Comparison of ENCODE assay signal across 9 mouse cellular contexts in the genomic region with DNA sequence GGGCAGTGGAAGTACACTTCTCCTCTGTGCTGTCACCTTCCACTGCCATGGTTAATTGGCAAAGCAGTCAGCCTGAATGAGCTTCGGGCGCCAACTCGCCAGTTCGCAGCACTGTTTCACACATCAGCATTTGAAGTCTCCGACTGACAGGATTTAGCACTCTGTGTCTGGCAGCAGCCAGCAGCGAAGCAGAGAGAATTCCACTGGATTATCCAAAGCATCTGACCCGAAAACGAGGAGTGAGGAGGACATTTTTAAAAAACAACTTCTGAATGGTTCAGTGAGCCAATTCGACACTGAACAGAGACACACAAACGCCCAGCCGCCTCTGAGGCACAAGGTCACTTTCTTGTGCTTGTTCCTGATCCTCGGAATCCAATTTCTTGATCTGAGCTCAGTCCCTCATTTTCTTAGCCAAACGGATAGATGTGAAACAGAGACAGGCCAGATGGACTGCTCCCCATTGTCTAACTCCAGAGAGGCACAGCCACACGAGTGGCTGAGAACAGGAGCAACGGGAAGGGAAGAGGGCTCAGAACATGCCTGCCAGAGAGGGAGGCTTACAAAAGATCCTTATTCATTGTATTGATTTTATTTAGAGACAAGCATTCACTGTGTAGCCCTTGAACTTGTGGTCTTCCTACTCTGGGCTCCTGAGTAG.
DNase-seq lines count a peak whose midpoint lies in the region; ATAC-seq and TF ChIP-seq lines count a peak whose summit lies in the region.
"Had no signal": no experiment of that assay in that cellular context is flagged by ENCODE, and none has a peak within 500 bp of the region (broad histone marks: within the 10 kb centered on the region; RNA-seq: fewer than 3 reads in every experiment).

No protein-coding gene starts in this region.

- no peak for TF ChIP-seq POLR2A in brain, embryonic 14.5 days (IDR thresholded peaks at IDR 0.05; ENCODE audit: borderline replicate concordance, extremely low read depth, insufficient read depth, insufficient read length, poor library complexity, severe bottlenecking)

- no peak overlapping the region for H3K27ac ChIP-seq in intestine, embryonic 16.5 days (ENCODE audit: low read length)
- H3K27ac ChIP-seq in intestine, postnatal 0 days (ENCODE audit: low read depth, low read length): no peak overlapping the region

- H3K4me2 ChIP-seq in intestine, embryonic 16.5 days (ENCODE audit: low read depth, low read length): no peak overlapping the region
- no peak overlapping the region for H3K4me2 ChIP-seq in intestine, postnatal 0 days (replicated peaks; ENCODE audit: low read depth)

- intact Hi-C loops in gastrocnemius, postnatal 14 days (cut with DNase I; ENCODE audit: low total_unique reads): no loop called here

- H3K9ac ChIP-seq in intestine, embryonic 16.5 days (ENCODE audit: low read depth, low read length): no peak overlapping the region
- H3K9ac ChIP-seq in intestine, postnatal 0 days (ENCODE audit: low read depth, low read length): no peak overlapping the region

- no peaks in the 10 kb centered on the region for H3K36me3 ChIP-seq in intestine, embryonic 16.5 days (ENCODE audit: control insufficient read depth, insufficient read depth, low read length)
- H3K36me3 ChIP-seq in intestine, postnatal 0 days (ENCODE audit: control insufficient read depth, insufficient read depth): no peaks in the 10 kb centered on the region

- H3K4me3 ChIP-seq in intestine, embryonic 16.5 days (ENCODE audit: low read length): no peak overlapping the region
- no peak overlapping the region for H3K4me3 ChIP-seq in intestine, postnatal 0 days (ENCODE audit: low read depth, low read length)

- ATAC-seq in intestine, embryonic 16.5 days: no peak
- no peak for ATAC-seq in intestine, postnatal 0 days

- 64% methylated on average over 15 of the region's 15 CpGs for WGBS in intestine, embryonic 16.5 days
- WGBS in intestine, postnatal 0 days: 83% methylated on average over 15 of the region's 15 CpGs

- H3K4me1 ChIP-seq in intestine, embryonic 16.5 days (ENCODE audit: control insufficient read depth, insufficient read depth, low read length): peaks cover 34% of the 10 kb centered on the region
- peaks cover 15% of the 10 kb centered on the region; the same call in 1 of the 2 replicates for H3K4me1 ChIP-seq in intestine, postnatal 0 days (replicated peaks; ENCODE audit: control insufficient read depth, insufficient read depth, low read length)

- H3K27me3 ChIP-seq in intestine, embryonic 16.5 days (replicated peaks; ENCODE audit: control insufficient read depth, insufficient read depth, low read length): no peaks in the 10 kb centered on the region
- H3K27me3 ChIP-seq in intestine, postnatal 0 days (replicated peaks; ENCODE audit: control insufficient read depth, insufficient read depth, low read length): no peaks in the 10 kb centered on the region
- H3K27me3 ChIP-seq: CH12.LX had no signal

- DNase-seq in gastrocnemius, adult 18-20 months (ENCODE audit: low spot score): peak; percentile 18
- DNase-seq in gastrocnemius, adult 8-10 months (ENCODE audit: low spot score in 2 of 2): no peak
- DNase-seq in brain, embryonic 14.5 days (ENCODE audit: low read depth): peak; percentile 94
- peak; percentile 18 for DNase-seq in gastrocnemius, postnatal 14 days
- DNase-seq in lung, postnatal 36 days: peak; percentile 84
- DNase-seq in spleen, postnatal 36 days (ENCODE audit: low spot score in 2 of 2): no peak

- H3K9me3 ChIP-seq in intestine, embryonic 16.5 days (ENCODE audit: control insufficient read depth, low read length): no peaks in the 10 kb centered on the region
- no peaks in the 10 kb centered on the region for H3K9me3 ChIP-seq in intestine, postnatal 0 days (ENCODE audit: control insufficient read depth)

- no peak for TF ChIP-seq CTCF in brain, embryonic 14.5 days (IDR thresholded peaks at IDR 0.05; ENCODE audit: borderline replicate concordance, extremely low read depth, insufficient read depth, insufficient read length)
- no peak for TF ChIP-seq CTCF in intestine, postnatal 0 days (IDR thresholded peaks at IDR 0.05; ENCODE audit: low read depth)

Comparison
In these comparisons a context has a peak if more than half of its experiments do, and no peak if none do; other contexts are left out.
1. DNase-seq: peak in gastrocnemius, adult 18-20 months (single experiment), brain, embryonic 14.5 days (single experiment), gastrocnemius, postnatal 14 days (single experiment) and lung, postnatal 36 days (single experiment); none in gastrocnemius, adult 8-10 months (0 of 2) and spleen, postnatal 36 days (0 of 2).